Mouse (Mus musculus): ENCODE measurements around the gene Paox. TPM values are rescaled to one million over a fixed set of nuclear protein-coding genes. Genes with fewer than 3 reads are reported as not detected.

Paox gene
- polyA plus RNA-seq, 1 experiment from 2014 or later, result 10.5 TPM

DNA sequence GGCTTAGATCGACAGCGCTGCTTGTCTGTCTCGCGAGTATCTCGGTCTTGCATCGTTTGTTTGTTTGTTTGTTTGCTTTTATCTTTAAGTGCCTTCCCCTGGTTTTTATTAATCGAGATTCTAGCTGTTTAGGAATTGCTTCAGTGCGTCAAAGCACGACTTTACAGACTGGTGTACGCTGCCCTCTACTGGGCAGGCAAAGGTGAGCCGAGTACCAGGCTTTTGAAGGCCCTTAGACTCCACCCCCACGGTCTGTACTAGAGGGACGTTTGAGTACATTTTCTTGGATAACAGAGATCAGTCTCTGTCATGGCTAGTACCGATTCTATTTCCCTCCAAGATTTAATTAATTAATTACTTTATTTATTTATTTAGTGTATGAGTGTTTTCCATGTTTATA, 25.8 kb downstream of the Paox start:
- Histone ChIP-seq H3K27ac (no peak overlapping the region), H3K4me3 (replicated peaks) (no peak overlapping the region), H3K4me2 (no peak overlapping the region), H3K4me1 (replicated peaks) (peaks cover 9% of the 10 kb centered on the region), H3K9ac (no peak overlapping the region), H3K9me3 (replicated peaks) (no peaks in the 10 kb centered on the region), H3K36me3 (peaks cover 2% of the 10 kb centered on the region; the same call in 1 of the 2 replicates), H3K27me3 (no peaks in the 10 kb centered on the region)
- WGBS (ENCODE audit: insufficient replicate concordance), result 3% methylated on average over 14 of the region's 14 CpGs
- peak; percentile 50 for DNase-seq
- no peak for ATAC-seq (ENCODE audit: low read depth)

DNA sequence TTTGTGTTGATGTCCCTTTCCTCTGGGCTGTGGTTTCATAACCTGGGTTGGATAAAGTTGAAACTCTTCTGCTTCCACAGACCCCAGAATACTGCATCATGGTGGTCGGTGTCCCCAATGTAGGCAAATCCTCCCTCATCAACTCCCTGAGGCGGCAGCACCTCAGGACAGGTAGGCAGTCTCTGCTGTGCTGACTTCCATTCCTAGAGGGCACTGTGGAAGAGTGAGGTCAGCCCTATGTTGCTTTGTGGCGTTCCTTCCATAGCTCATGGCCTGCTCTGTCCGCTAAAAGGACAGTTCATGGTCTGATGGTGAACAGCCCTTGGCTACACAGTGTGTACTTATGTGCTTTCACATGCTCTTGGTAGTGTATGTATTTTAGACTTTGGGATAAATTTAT, 29.0 kb downstream of the Paox start:
- ATAC-seq (ENCODE audit: low read depth) (no peak), DNase-seq (no peak)
- no peak overlapping the region for H3K4me3 ChIP-seq (replicated peaks)
- H3K9me3 ChIP-seq (replicated peaks), result no peaks in the 10 kb centered on the region
- H3K27ac ChIP-seq, result no peak overlapping the region
- peaks cover 10% of the 10 kb centered on the region; the same call in 1 of the 2 replicates for H3K36me3 ChIP-seq
- WGBS (ENCODE audit: insufficient replicate concordance), result 79% methylated on average over 4 of the region's 4 CpGs
- 0 out of 2 replicates have a peak, but pooled peaks cover under 1% of the 10 kb centered on the region for H3K4me1 ChIP-seq (replicated peaks)
- no peak overlapping the region for H3K9ac ChIP-seq
- no peaks in the 10 kb centered on the region for H3K27me3 ChIP-seq
- no peak overlapping the region for H3K4me2 ChIP-seq

DNA sequence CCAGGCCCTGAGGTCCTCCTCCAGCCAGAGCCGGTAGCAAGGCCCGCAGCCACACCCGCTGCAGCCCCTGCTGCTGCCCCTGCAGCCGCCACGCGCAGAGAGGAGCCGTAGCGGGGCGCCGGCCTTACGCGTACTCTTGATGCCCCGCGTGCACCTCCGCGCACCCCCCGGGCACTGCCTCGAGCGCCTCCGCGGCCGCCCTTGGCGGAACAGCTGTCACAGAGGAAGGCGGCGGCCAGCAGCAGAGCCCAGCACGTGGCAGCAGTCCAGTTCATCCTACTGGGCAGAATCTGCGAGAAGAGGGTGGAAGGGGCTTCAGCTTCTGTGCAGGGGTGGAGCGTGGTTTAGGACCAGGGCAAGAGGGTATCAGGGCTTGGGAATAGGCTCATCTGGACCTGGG, 37.8 kb downstream of the Paox start:
- H3K4me1 ChIP-seq (replicated peaks), result no peaks in the 10 kb centered on the region
- H3K9ac ChIP-seq, result no peak overlapping the region
- H3K27me3 ChIP-seq, result peaks cover 46% of the 10 kb centered on the region
- H3K27ac ChIP-seq, result no peak overlapping the region
- WGBS (ENCODE audit: insufficient replicate concordance), result 15% methylated on average over 28 of the region's 28 CpGs
- DNase-seq, result no peak
- H3K36me3 ChIP-seq, result peaks cover 6% of the 10 kb centered on the region; the same call in 1 of the 2 replicates
- no peak overlapping the region for H3K4me2 ChIP-seq
- no peak for ATAC-seq (ENCODE audit: low read depth)
- no peak overlapping the region for H3K4me3 ChIP-seq (replicated peaks)
- no peaks in the 10 kb centered on the region for H3K9me3 ChIP-seq (replicated peaks)

DNA sequence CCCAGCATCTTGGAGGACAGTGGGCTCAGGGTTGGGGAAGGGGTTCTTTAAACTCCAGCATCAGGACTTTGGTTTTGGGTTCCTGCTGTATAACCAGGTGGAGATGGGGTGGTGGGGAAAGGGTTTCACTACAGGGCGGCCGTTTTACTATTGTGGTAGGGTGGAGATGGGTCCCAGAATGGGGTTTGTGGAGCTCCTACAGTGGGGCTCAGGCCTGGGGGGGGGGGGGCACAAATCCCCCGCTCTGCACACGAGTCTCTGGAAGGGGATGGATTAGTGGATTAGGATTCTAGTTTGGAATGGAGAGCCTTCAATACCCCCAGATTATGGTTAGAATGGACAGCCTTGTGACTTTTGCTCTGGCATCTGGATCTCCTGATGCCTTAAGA, 38.2 kb downstream of the Paox start:
- Histone ChIP-seq H3K36me3 (peaks cover 6% of the 10 kb centered on the region; the same call in 1 of the 2 replicates), H3K27me3 (peaks cover 49% of the 10 kb centered on the region), H3K4me2 (no peak overlapping the region), H3K4me1 (replicated peaks) (no peaks in the 10 kb centered on the region), H3K4me3 (replicated peaks) (no peak overlapping the region), H3K9me3 (replicated peaks) (no peaks in the 10 kb centered on the region), H3K27ac (no peak overlapping the region), H3K9ac (no peak overlapping the region)
- DNase-seq, result no peak
- no peak for ATAC-seq (ENCODE audit: low read depth)
- 26% methylated on average over 4 of the region's 4 CpGs for WGBS (ENCODE audit: insufficient replicate concordance)

DNA sequence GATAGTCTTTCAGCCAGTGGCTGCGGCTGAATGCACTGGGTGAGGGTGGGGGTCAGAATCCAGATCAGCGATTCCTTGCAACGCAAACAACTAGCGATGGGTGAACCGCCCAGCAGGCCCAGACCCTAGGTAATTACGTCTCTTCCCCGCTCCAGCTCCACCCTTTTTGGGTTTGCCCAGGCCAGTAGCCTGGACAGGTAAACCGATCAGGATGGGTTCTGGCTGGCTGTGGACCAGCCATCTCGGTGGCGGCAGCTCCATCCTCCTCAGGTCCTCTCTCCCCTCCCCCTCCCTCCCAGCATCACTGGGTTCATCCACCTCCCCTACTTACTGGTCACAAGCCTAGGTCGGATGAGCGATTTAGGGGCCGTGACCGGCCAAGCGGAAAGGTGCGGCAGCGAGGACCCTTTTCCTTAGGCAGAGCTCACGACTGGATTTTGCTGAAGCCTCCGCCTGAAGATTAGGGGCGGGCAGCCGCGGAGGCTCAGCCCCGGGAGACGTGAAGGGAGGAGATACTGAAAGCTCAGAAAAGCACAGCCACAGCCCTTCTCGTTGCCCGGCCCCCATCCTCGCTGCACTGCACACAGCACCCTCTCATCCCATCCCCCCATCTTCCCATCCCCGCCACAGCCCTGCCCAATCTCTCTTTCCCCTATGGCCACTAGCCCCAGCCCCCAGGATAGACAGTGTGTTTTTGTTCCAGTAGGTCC, 38.8 kb downstream of the Paox start, which contains the start of gene Sprn:
Gene Sprn, minus strand, starts transcription at position 660 of the 710 bp plus-strand sequence.
- Histone ChIP-seq H3K9me3 (replicated peaks) (no peaks in the 10 kb centered on the region), H3K4me2 (no peak within 1 kb of the TSS), H3K27ac (no peak within 1 kb of the TSS), H3K4me1 (replicated peaks) (no peaks in the 10 kb centered on the region), H3K36me3 (peaks cover 6% of the 10 kb centered on the region; the same call in 1 of the 2 replicates), H3K4me3 (replicated peaks) (no peak within 1 kb of the TSS), H3K9ac (no peak within 1 kb of the TSS), H3K27me3 (peaks cover 53% of the 10 kb centered on the region)
- WGBS (ENCODE audit: insufficient replicate concordance), result 10% methylated on average over 28 of the region's 28 CpGs
- no peak for ATAC-seq (ENCODE audit: low read depth)
- no peak for DNase-seq

DNA sequence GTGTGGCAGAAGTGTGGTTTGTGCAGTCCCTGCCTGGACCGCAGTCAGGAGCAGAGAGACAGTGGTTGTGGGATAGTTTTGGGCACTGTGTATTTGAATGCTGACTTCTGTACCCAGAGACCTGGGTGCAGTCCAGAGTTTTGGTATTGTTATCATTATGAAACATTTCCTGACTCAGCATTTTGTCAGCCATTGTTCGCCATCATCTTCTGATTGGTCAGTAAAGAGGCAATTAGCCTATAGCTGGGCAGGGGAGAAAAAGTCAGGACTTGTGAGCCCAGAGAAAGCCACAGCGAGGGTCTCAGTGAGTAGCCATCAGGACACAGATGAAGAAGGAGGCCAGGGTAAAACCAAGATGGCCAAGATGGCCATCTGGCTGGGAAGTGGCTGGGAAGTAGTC, 44.8 kb downstream of the Paox start:
- Histone ChIP-seq H3K9ac (no peak overlapping the region), H3K4me3 (replicated peaks) (no peak overlapping the region), H3K4me2 (no peak overlapping the region), H3K27ac (no peak overlapping the region), H3K9me3 (replicated peaks) (no peaks in the 10 kb centered on the region), H3K4me1 (replicated peaks) (no peaks in the 10 kb centered on the region), H3K36me3 (no peaks in the 10 kb centered on the region), H3K27me3 (peaks cover 16% of the 10 kb centered on the region)
- ATAC-seq (ENCODE audit: low read depth), result no peak
- DNase-seq, result no peak
- WGBS (ENCODE audit: insufficient replicate concordance), result 64% methylated on average over 3 of the region's 3 CpGs

DNA sequence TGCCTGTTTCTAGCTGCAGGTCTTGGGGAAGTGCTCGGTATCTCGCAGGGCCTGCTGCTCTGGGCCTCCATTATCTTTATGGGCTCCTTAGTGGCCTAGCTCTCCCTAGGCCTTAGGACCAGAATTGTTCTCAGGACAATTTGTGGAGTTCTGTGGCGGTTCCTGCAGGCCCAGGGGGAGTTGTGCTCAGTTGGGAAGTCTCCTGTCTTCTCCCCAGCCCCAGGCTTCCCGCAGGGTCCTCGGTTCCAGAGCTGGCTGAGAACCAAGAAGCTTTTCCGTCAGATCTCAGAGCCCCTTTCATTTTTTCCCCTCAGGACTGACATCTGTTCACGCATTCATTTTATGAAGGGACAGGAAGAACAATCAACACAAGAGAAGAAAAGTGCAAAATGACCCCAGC, 49.1 kb downstream of the Paox start, which contains the start of gene Olfr522:
Gene Olfr522, minus strand, starts transcription at position 101 of the 400 bp plus-strand sequence.
- H3K9me3 ChIP-seq (replicated peaks), result no peaks in the 10 kb centered on the region
- 56% methylated on average over 7 of the region's 7 CpGs for WGBS (ENCODE audit: insufficient replicate concordance)
- no peak within 1 kb of the TSS for H3K27ac ChIP-seq
- no peak within 1 kb of the TSS for H3K4me3 ChIP-seq (replicated peaks)
- H3K9ac ChIP-seq, result no peak within 1 kb of the TSS
- ATAC-seq (ENCODE audit: low read depth), result no peak
- no peak within 1 kb of the TSS for H3K4me2 ChIP-seq
- H3K27me3 ChIP-seq, result no peaks in the 10 kb centered on the region
- no peaks in the 10 kb centered on the region for H3K4me1 ChIP-seq (replicated peaks)
- DNase-seq, result no peak
- H3K36me3 ChIP-seq, result no peaks in the 10 kb centered on the region

DNA sequence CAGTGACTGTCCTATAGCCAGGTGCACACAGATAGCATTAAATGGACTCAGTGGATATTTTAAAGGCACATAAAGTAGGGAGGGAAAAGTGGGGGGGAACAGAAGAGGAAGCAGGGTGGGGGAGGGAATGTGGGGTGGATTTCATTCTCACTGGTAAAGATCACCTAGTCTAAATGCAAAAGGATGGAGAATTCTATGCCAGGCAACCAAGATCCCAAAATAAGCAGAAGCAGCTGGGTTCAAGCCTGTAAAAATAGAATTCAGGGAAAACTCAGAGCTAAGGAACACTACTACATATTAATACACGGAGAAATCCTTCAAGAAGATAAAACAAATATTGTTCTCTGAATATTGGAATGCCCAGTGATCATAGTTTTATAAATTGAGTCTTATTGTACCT, 52.4 kb downstream of the Paox start:
- Histone ChIP-seq H3K4me2 (no peak overlapping the region), H3K9me3 (replicated peaks) (no peaks in the 10 kb centered on the region), H3K27me3 (no peaks in the 10 kb centered on the region), H3K9ac (no peak overlapping the region), H3K4me1 (replicated peaks) (no peaks in the 10 kb centered on the region), H3K36me3 (no peaks in the 10 kb centered on the region), H3K27ac (no peak overlapping the region), H3K4me3 (replicated peaks) (no peak overlapping the region)
- 50% methylated on average over 1 of the region's 1 CpGs for WGBS (ENCODE audit: insufficient replicate concordance)
- ATAC-seq (ENCODE audit: low read depth) (no peak), DNase-seq (no peak)

DNA sequence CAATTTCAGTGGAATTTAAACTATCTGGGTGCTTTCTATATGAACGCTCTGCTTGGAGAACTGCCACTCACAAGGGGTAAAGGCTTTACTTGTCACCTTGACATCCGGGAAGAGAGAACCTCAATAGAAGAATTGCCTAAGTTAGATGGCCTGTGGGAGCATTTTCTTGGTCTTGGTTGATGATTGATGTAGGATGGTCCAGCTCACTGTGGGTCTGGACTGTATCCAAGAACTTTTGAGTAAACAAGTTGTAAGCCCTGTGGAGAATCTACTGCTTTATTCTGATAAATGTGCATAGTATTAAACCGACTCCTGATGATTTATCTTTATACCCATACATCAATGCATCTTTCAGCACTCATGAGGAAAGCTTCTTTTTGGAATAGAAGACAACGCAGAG, 53.8 kb downstream of the Paox start:
- DNase-seq (no peak), ATAC-seq (ENCODE audit: low read depth) (no peak)
- H3K27me3 ChIP-seq, result no peaks in the 10 kb centered on the region
- no peaks in the 10 kb centered on the region for H3K9me3 ChIP-seq (replicated peaks)
- no peak overlapping the region for H3K4me2 ChIP-seq
- H3K27ac ChIP-seq, result no peak overlapping the region
- 70% methylated on average over 4 of the region's 4 CpGs for WGBS (ENCODE audit: insufficient replicate concordance)
- no peaks in the 10 kb centered on the region for H3K36me3 ChIP-seq
- no peaks in the 10 kb centered on the region for H3K4me1 ChIP-seq (replicated peaks)
- H3K9ac ChIP-seq, result no peak overlapping the region
- H3K4me3 ChIP-seq (replicated peaks), result no peak overlapping the region

DNA sequence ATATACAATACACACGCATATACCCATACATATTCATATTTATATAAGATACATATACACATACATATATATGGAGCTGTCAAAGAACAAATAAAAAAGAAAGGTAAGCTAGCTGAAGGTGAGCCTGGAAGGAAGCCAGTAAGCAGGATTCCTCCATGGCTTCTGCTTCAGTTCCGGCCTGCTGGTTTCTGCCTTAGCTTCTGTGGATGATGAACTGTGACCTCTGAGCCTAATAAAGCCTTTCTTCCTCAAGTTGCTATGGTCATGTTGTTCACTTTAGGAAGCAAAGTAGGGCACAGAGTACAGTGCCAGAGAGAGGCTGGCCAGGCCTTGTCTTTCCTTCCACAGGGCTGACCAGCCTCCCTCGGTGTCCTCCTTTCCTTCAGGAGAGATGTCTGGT, 55.3 kb downstream of the Paox start:
- Histone ChIP-seq H3K9ac (no peak overlapping the region), H3K9me3 (replicated peaks) (no peaks in the 10 kb centered on the region), H3K36me3 (no peaks in the 10 kb centered on the region), H3K4me1 (replicated peaks) (no peaks in the 10 kb centered on the region), H3K27me3 (no peaks in the 10 kb centered on the region), H3K4me3 (replicated peaks) (no peak overlapping the region), H3K4me2 (no peak overlapping the region), H3K27ac (no peak overlapping the region)
- ATAC-seq (ENCODE audit: low read depth) (no peak), DNase-seq (no peak)
- WGBS (ENCODE audit: insufficient replicate concordance), result 83% methylated on average over 3 of the region's 3 CpGs

DNA sequence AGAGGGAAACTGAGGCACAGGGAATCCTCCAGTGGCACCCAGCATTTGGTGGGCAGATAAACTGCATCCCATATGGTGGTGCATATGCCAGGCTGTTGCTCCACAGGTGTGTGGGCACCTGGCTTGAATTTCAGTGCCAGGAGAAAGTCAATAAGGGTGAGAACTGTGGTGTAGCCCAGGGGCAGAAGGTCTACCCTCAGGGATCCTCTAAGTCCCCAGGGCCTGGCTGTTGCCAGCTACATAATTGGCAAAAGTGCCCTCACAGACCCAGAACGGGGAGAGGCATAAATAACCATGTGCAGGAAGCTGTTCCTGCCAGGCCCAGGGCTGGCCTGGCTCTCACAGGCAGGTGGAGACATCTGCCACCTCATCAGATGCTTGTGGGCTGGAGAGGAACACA, 57.3 kb downstream of the Paox start, which contains the start of gene Olfr523:
Gene Olfr523, plus strand, starts transcription at position 282 of the 400 bp plus-strand sequence.
- H3K4me2 ChIP-seq, result no peak within 1 kb of the TSS
- no peak for ATAC-seq (ENCODE audit: low read depth)
- no peak for DNase-seq
- H3K27me3 ChIP-seq, result no peaks in the 10 kb centered on the region
- H3K36me3 ChIP-seq, result no peaks in the 10 kb centered on the region
- H3K27ac ChIP-seq, result no peak within 1 kb of the TSS
- H3K9ac ChIP-seq, result no peak within 1 kb of the TSS
- no peaks in the 10 kb centered on the region for H3K9me3 ChIP-seq (replicated peaks)
- WGBS (ENCODE audit: insufficient replicate concordance), result 38% methylated on average over 1 of the region's 1 CpGs
- no peaks in the 10 kb centered on the region for H3K4me1 ChIP-seq (replicated peaks)
- no peak within 1 kb of the TSS for H3K4me3 ChIP-seq (replicated peaks)

DNA sequence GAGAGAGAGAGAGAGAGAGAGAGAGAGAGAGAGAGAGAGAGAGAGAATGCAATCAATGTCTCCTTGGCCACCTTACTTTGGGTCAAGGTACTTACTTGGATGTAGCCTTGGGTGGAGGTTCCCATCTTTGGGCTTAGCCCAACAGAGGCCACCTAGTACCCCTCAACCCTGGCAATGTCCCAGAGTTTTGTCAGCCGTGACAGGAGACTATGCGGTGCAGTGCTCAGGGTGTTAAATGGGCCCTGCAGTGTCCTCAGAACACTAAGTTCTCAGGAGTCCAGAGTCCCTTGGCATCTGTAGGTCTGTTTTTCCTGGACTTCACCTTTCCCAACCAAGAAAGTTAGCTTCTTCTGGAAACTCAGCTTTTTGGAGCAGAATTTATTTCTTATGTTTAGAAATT, 63.6 kb downstream of the Paox start:
- Histone ChIP-seq H3K4me3 (replicated peaks) (no peak overlapping the region), H3K36me3 (no peaks in the 10 kb centered on the region), H3K27ac (no peak overlapping the region), H3K27me3 (no peaks in the 10 kb centered on the region), H3K9me3 (replicated peaks) (no peaks in the 10 kb centered on the region), H3K9ac (no peak overlapping the region), H3K4me1 (replicated peaks) (no peaks in the 10 kb centered on the region), H3K4me2 (no peak overlapping the region)
- DNase-seq (no peak), ATAC-seq (ENCODE audit: low read depth) (no peak)
- 79% methylated on average over 2 of the region's 2 CpGs for WGBS (ENCODE audit: insufficient replicate concordance)
